Mouse (Mus musculus): ENCODE results near the gene 9430097D07Rik. TPM values are rescaled to one million over a fixed set of nuclear protein-coding genes. Genes with fewer than 3 reads are reported as not detected.
A peak's percentile ranks its signal among the peaks of the same experiment; 100 is the strongest.

The 9430097D07Rik gene
- polyA plus RNA-seq, 1 experiment from 2014 or later: 0.35 TPM

GRCm38 (mm10) chr2:32543031-32543449 lies 32.4 kb downstream of the 9430097D07Rik start:
- no peak for DNase-seq (ENCODE audit: low spot score)
- 90% methylated on average over 3 of the region's 3 CpGs for WGBS
- Histone ChIP-seq H3K36me3 (ENCODE audit: control insufficient read depth, insufficient read depth, low read length) (no peaks in the 10 kb centered on the region), H3K27me3 (ENCODE audit: control insufficient read depth, insufficient read depth, low read length) (no peaks in the 10 kb centered on the region), H3K27ac (ENCODE audit: low read depth, low read length) (no peak overlapping the region), H3K4me2 (ENCODE audit: low read depth, low read length, severe bottlenecking) (no peak overlapping the region), H3K9ac (ENCODE audit: low read length) (no peak overlapping the region), H3K9me3 (ENCODE audit: control insufficient read depth, low read length) (no peaks in the 10 kb centered on the region), H3K4me3 (ENCODE audit: low read depth, low read length) (no peak overlapping the region), H3K4me1 (replicated peaks; ENCODE audit: control insufficient read depth, insufficient read depth, low read length) (peaks cover 6% of the 10 kb centered on the region; the same call in 1 of the 2 replicates)
- no peak for ATAC-seq (replicated peaks; ENCODE audit: low FRiP score)

- 94% methylated on average over 4 of the region's 4 CpGs for WGBS
These were observed 33.4 kb downstream of the 9430097D07Rik start for GRCm38 (mm10) chr2:32541986-32542573.

GRCm38 (mm10) chr2:32541333-32541908 lies 34.1 kb downstream of the 9430097D07Rik start:
- 91% methylated on average over 2 of the region's 2 CpGs for WGBS
- ATAC-seq (replicated peaks; ENCODE audit: low FRiP score) (no peak), DNase-seq (ENCODE audit: low spot score) (no peak)
- Histone ChIP-seq H3K9ac (ENCODE audit: low read length) (no peak overlapping the region), H3K36me3 (ENCODE audit: control insufficient read depth, insufficient read depth, low read length) (no peaks in the 10 kb centered on the region), H3K4me2 (ENCODE audit: low read depth, low read length, severe bottlenecking) (no peak overlapping the region), H3K4me1 (replicated peaks; ENCODE audit: control insufficient read depth, insufficient read depth, low read length) (peaks cover 15% of the 10 kb centered on the region), H3K4me3 (ENCODE audit: low read depth, low read length) (no peak overlapping the region), H3K27me3 (ENCODE audit: control insufficient read depth, insufficient read depth, low read length) (no peaks in the 10 kb centered on the region), H3K27ac (ENCODE audit: low read depth, low read length) (no peak overlapping the region), H3K9me3 (ENCODE audit: control insufficient read depth, low read length) (no peaks in the 10 kb centered on the region)

More at GRCm38 (mm10) chr2:32541986-32542573, 33.4 kb downstream of the 9430097D07Rik start:
- ATAC-seq (replicated peaks; ENCODE audit: low FRiP score) (no peak), DNase-seq (ENCODE audit: low spot score) (no peak)
- Histone ChIP-seq H3K36me3 (ENCODE audit: control insufficient read depth, insufficient read depth, low read length) (no peaks in the 10 kb centered on the region), H3K4me3 (ENCODE audit: low read depth, low read length) (no peak overlapping the region), H3K27me3 (ENCODE audit: control insufficient read depth, insufficient read depth, low read length) (no peaks in the 10 kb centered on the region), H3K9me3 (ENCODE audit: control insufficient read depth, low read length) (no peaks in the 10 kb centered on the region), H3K27ac (ENCODE audit: low read depth, low read length) (no peak overlapping the region), H3K4me1 (replicated peaks; ENCODE audit: control insufficient read depth, insufficient read depth, low read length) (peaks cover 13% of the 10 kb centered on the region), H3K9ac (ENCODE audit: low read length) (no peak overlapping the region), H3K4me2 (ENCODE audit: low read depth, low read length, severe bottlenecking) (no peak overlapping the region)

GRCm38 (mm10) chr2:32539452-32539981 lies 36.0 kb downstream of the 9430097D07Rik start:
- no peak for ATAC-seq (replicated peaks; ENCODE audit: low FRiP score)
- Histone ChIP-seq H3K4me1 (replicated peaks; ENCODE audit: control insufficient read depth, insufficient read depth, low read length) (peaks cover 18% of the 10 kb centered on the region), H3K9me3 (ENCODE audit: control insufficient read depth, low read length) (no peaks in the 10 kb centered on the region), H3K4me3 (ENCODE audit: low read depth, low read length) (no peak overlapping the region), H3K27me3 (ENCODE audit: control insufficient read depth, insufficient read depth, low read length) (no peaks in the 10 kb centered on the region), H3K36me3 (ENCODE audit: control insufficient read depth, insufficient read depth, low read length) (no peaks in the 10 kb centered on the region), H3K4me2 (ENCODE audit: low read depth, low read length, severe bottlenecking) (no peak overlapping the region), H3K9ac (ENCODE audit: low read length) (no peak overlapping the region), H3K27ac (ENCODE audit: low read depth, low read length) (no peak overlapping the region)
- WGBS: 79% methylated on average over 14 of the region's 14 CpGs
- DNase-seq (ENCODE audit: low spot score): no peak

GRCm38 (mm10) chr2:32538461-32538860 lies 37.0 kb downstream of the 9430097D07Rik start:
- DNase-seq (ENCODE audit: low spot score) (no peak), ATAC-seq (replicated peaks; ENCODE audit: low FRiP score) (no peak)
- no peak overlapping the region for H3K9ac ChIP-seq (ENCODE audit: low read length)
- H3K4me2 ChIP-seq (ENCODE audit: low read depth, low read length, severe bottlenecking): 0 out of 2 replicates have a peak overlapping the region, but pooled peaks have one; percentile 8
- no peaks in the 10 kb centered on the region for H3K36me3 ChIP-seq (ENCODE audit: control insufficient read depth, insufficient read depth, low read length)
- H3K27me3 ChIP-seq (ENCODE audit: control insufficient read depth, insufficient read depth, low read length): no peaks in the 10 kb centered on the region
- H3K4me3 ChIP-seq (ENCODE audit: low read depth, low read length): no peak overlapping the region
- WGBS: 76% methylated on average over 4 of the region's 4 CpGs
- H3K9me3 ChIP-seq (ENCODE audit: control insufficient read depth, low read length): no peaks in the 10 kb centered on the region
- peaks cover 24% of the 10 kb centered on the region for H3K4me1 ChIP-seq (replicated peaks; ENCODE audit: control insufficient read depth, insufficient read depth, low read length)
- no peak overlapping the region for H3K27ac ChIP-seq (ENCODE audit: low read depth, low read length)

GRCm38 (mm10) chr2:32537941-32538340 lies 37.5 kb downstream of the 9430097D07Rik start:
- H3K4me3 ChIP-seq (ENCODE audit: low read depth, low read length): no peak overlapping the region
- ATAC-seq (replicated peaks; ENCODE audit: low FRiP score): no peak
- peak overlapping the region; percentile 90; the same call in 1 of the 2 replicates for H3K9ac ChIP-seq (ENCODE audit: low read length)

GRCm38 (mm10) chr2:32537360-32537905 lies 38.1 kb downstream of the 9430097D07Rik start:
- H3K4me1 ChIP-seq (replicated peaks; ENCODE audit: control insufficient read depth, insufficient read depth, low read length): peaks cover 24% of the 10 kb centered on the region

More at GRCm38 (mm10) chr2:32537941-32538340, 37.5 kb downstream of the 9430097D07Rik start:
- 84% methylated on average over 5 of the region's 5 CpGs for WGBS
- no peak for DNase-seq (ENCODE audit: low spot score)
- H3K4me2 ChIP-seq (ENCODE audit: low read depth, low read length, severe bottlenecking): peak overlapping the region; percentile 91; the same call in 1 of the 2 replicates
- H3K36me3 ChIP-seq (ENCODE audit: control insufficient read depth, insufficient read depth, low read length): no peaks in the 10 kb centered on the region
- H3K27me3 ChIP-seq (ENCODE audit: control insufficient read depth, insufficient read depth, low read length): no peaks in the 10 kb centered on the region
- H3K9me3 ChIP-seq (ENCODE audit: control insufficient read depth, low read length): no peaks in the 10 kb centered on the region
- H3K27ac ChIP-seq (ENCODE audit: low read depth, low read length): no peak overlapping the region
- H3K4me1 ChIP-seq (replicated peaks; ENCODE audit: control insufficient read depth, insufficient read depth, low read length): peaks cover 24% of the 10 kb centered on the region

GRCm38 (mm10) chr2:32536634-32537359 lies 38.7 kb downstream of the 9430097D07Rik start:
- WGBS: 2% methylated on average over 11 of the region's 11 CpGs
- DNase-seq (ENCODE audit: low spot score) (peak; percentile 63), ATAC-seq (replicated peaks; ENCODE audit: low FRiP score) (no peak)
- peaks cover 24% of the 10 kb centered on the region for H3K4me1 ChIP-seq (replicated peaks; ENCODE audit: control insufficient read depth, insufficient read depth, low read length)
- H3K27me3 ChIP-seq (ENCODE audit: control insufficient read depth, insufficient read depth, low read length): no peaks in the 10 kb centered on the region
- peak overlapping the region; percentile 91 for H3K4me2 ChIP-seq (ENCODE audit: low read depth, low read length, severe bottlenecking)
- H3K36me3 ChIP-seq (ENCODE audit: control insufficient read depth, insufficient read depth, low read length): no peaks in the 10 kb centered on the region
- H3K27ac ChIP-seq (ENCODE audit: low read depth, low read length): no peak overlapping the region
- H3K9ac ChIP-seq (ENCODE audit: low read length): peak overlapping the region; percentile 90
- H3K4me3 ChIP-seq (ENCODE audit: low read depth, low read length): peak overlapping the region; percentile 89
- no peaks in the 10 kb centered on the region for H3K9me3 ChIP-seq (ENCODE audit: control insufficient read depth, low read length)

More at GRCm38 (mm10) chr2:32537360-32537905, 38.1 kb downstream of the 9430097D07Rik start:
- DNase-seq (ENCODE audit: low spot score) (no peak), ATAC-seq (replicated peaks; ENCODE audit: low FRiP score) (no peak)
- Histone ChIP-seq H3K4me3 (ENCODE audit: low read depth, low read length) (peak overlapping the region; percentile 89), H3K9ac (ENCODE audit: low read length) (peak overlapping the region; percentile 90), H3K9me3 (ENCODE audit: control insufficient read depth, low read length) (no peaks in the 10 kb centered on the region), H3K27ac (ENCODE audit: low read depth, low read length) (no peak overlapping the region), H3K4me2 (ENCODE audit: low read depth, low read length, severe bottlenecking) (peak overlapping the region; percentile 91), H3K27me3 (ENCODE audit: control insufficient read depth, insufficient read depth, low read length) (no peaks in the 10 kb centered on the region), H3K36me3 (ENCODE audit: control insufficient read depth, insufficient read depth, low read length) (no peaks in the 10 kb centered on the region)
- 8% methylated on average over 9 of the region's 9 CpGs for WGBS
